8 mouse cellular contexts compared by ENCODE assay signal in the genomic region with DNA sequence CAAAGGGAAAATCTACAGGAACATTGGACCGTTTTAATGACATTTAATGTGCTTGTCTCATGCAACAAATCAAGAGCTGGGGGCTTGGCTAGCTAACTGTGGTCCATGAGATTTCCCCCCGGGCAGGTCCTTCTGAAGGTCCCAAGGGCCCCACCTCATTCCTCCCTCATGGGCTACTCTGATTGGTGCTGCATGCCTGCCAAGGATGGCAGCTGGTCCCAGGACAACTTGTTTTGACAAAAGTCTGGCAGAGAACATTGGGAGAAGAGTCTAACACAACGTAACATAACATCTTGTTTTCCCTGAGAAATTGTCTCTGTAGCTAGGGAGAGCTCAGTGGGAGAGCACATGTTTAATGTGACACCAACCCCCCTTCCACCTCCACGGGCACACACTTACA.
A peak's percentile ranks its signal among the peaks of the same experiment; 100 is the strongest.
DNase-seq lines count a peak whose midpoint lies in the region; ATAC-seq lines count a peak whose summit lies in the region.

No protein-coding gene starts in this region.

- no peak for ATAC-seq in hindbrain, embryonic 15.5 days (ENCODE audit: low FRiP score, low read depth)

- no peak overlapping the region for H3K4me2 ChIP-seq in hindbrain, embryonic 15.5 days

- no peaks in the 10 kb centered on the region for H3K36me3 ChIP-seq in hindbrain, embryonic 15.5 days
- H3K36me3 ChIP-seq in hindbrain, embryonic 10.5 days: no peaks in the 10 kb centered on the region

- no peak overlapping the region for H3K4me3 ChIP-seq in hindbrain, embryonic 15.5 days
- no peak overlapping the region for H3K4me3 ChIP-seq in hindbrain, embryonic 10.5 days

- H3K9me3 ChIP-seq in hindbrain, embryonic 15.5 days: no peaks in the 10 kb centered on the region
- no peaks in the 10 kb centered on the region for H3K9me3 ChIP-seq in hindbrain, embryonic 10.5 days

- H3K27ac ChIP-seq in hindbrain, embryonic 15.5 days (replicated peaks): peak overlapping the region; percentile 87; the same call in 1 of the 2 replicates
- no peak overlapping the region for H3K27ac ChIP-seq in hindbrain, embryonic 10.5 days

- no peak for DNase-seq in hindbrain, embryonic 10.5 days (ENCODE audit: low spot score)
- DNase-seq in cerebellum, adult 8-10 months: peak; percentile 30
- DNase-seq in heart, adult 9 months (ENCODE audit: low spot score in 2 of 2): peak; percentile 64 to 68
- peak; percentile 20 to 27 for DNase-seq in layer of hippocampus, postnatal 10 days (ENCODE audit: low spot score in 2 of 2)
- no peak for DNase-seq in spleen, postnatal 4 days (ENCODE audit: low spot score in 2 of 2)
- no peak for DNase-seq in thymus, postnatal 10 days (ENCODE audit: low spot score in 2 of 2)
- no peak for DNase-seq in embryo, embryonic 10.5 days (ENCODE audit: low spot score)

- no peaks in the 10 kb centered on the region for H3K27me3 ChIP-seq in hindbrain, embryonic 15.5 days
- no peaks in the 10 kb centered on the region for H3K27me3 ChIP-seq in hindbrain, embryonic 10.5 days (ENCODE audit: insufficient read depth, poor library complexity, severe bottlenecking)

- no peak overlapping the region for H3K9ac ChIP-seq in hindbrain, embryonic 15.5 days

- 30% methylated on average over 4 of the region's 4 CpGs for WGBS in hindbrain, embryonic 15.5 days
- WGBS in hindbrain, embryonic 10.5 days: 78% methylated on average over 4 of the region's 4 CpGs

- peaks cover 50% of the 10 kb centered on the region for H3K4me1 ChIP-seq in hindbrain, embryonic 15.5 days (replicated peaks)
- peaks cover 29% of the 10 kb centered on the region for H3K4me1 ChIP-seq in hindbrain, embryonic 10.5 days (replicated peaks)

Comparison
In these comparisons a context has a peak if more than half of its experiments do, and no peak if none do; other contexts are left out.
1. DNase-seq: peak in cerebellum, adult 8-10 months (single experiment), heart, adult 9 months (2 of 2) and layer of hippocampus, postnatal 10 days (2 of 2); none in hindbrain, embryonic 10.5 days (single experiment), spleen, postnatal 4 days (0 of 2), thymus, postnatal 10 days (0 of 2) and embryo, embryonic 10.5 days (single experiment).